Mouse (Mus musculus): Measurements from ENCODE around the gene Enox1. TPM values are rescaled to one million over a fixed set of nuclear protein-coding genes. Genes with fewer than 3 reads are reported as not detected.

The Enox1 gene
- polyA plus RNA-seq, 1 experiment from 2014 or later, result 0.13 TPM

DNA sequence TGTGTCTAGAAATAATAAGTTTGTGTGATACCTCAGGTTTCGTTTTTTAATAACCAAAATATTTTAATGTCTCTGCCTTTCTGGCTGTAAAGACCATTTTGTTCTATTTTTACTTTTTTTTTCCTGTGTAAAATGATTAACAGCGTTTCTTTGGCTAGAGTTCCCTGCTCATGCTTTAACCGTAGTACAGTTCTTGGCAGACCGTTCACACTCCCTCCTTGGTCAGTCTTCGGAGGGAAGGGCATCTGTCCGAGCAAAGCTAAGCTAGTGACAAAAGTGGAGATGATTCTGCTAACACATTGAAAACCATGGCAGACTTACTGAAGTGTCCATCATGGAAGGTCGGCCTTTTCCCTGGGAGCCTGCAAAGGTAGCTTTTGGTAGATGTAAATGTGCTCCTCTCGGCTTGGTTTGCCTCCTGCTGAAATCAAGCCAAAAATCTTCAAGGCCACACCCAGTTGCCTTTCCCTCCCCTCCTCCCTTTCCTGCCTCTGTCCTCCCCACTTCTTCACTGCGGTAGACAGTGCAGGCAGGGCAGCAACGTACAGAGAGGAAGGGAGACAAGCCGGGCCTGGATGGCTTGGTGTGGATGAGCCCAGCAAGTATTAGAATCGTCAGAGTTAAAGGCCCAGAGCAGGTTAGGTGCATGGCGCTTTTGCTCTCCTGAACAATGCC is 461.7 kb downstream of the Enox1 start:
- ATAC-seq (ENCODE audit: low read depth), result no peak
- 50% methylated on average over 13 of the region's 13 CpGs for WGBS (ENCODE audit: insufficient replicate concordance)
- Histone ChIP-seq H3K9ac (ENCODE audit: low read depth, low read length) (no peak overlapping the region), H3K4me3 (ENCODE audit: low read depth, low read length) (no peak overlapping the region), H3K9me3 (replicated peaks; ENCODE audit: control insufficient read depth, low read length) (no peaks in the 10 kb centered on the region), H3K36me3 (ENCODE audit: control insufficient read depth, insufficient read depth) (no peaks in the 10 kb centered on the region), H3K27ac (ENCODE audit: low read length) (no peak overlapping the region), H3K4me1 (ENCODE audit: control insufficient read depth, low read depth, low read length) (no peaks in the 10 kb centered on the region), H3K27me3 (ENCODE audit: control insufficient read depth, insufficient read depth, low read depth, low read length) (no peaks in the 10 kb centered on the region), H3K4me2 (ENCODE audit: low read depth, low read length) (no peak overlapping the region)

DNA sequence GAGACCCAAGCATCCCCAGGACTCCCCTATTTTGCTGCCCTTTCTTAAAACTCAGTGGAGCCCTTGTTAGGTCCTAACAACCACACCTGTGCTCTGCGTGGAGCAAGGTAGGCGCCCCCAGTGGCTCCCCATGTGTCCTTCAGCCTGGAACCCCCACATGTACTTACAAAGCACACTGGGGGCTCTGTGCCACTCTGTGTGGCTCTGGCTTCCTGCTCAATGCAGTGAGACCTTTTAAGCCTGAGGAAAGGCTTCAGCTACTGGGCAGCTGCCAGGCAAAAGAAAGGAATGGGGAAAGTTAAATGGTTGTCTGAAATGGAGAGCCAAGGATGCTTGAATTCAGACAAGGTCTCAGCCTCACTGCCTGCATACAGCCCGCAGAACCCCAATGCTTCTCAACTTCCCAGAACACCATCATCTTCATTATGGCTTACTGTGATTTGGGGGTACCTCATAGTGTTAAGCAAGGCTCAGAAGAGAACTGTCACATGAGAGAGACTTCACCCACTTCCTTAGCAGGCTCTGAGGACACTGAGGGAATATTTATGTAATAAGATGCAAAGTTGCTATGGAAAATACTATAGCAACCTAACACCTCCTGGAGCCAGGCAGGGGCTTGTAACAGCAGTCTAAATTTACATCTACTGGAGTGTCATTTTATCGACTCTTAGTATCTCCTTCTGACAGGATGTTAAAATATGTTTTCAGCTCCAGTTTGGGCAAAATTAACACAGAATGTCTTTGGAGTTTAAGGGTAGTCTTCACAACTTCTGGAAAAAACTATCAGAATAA is 465.1 kb downstream of the Enox1 start:
- no peaks in the 10 kb centered on the region for H3K27me3 ChIP-seq (ENCODE audit: control insufficient read depth, insufficient read depth, low read depth, low read length)
- H3K9me3 ChIP-seq (replicated peaks; ENCODE audit: control insufficient read depth, low read length), result no peaks in the 10 kb centered on the region
- ATAC-seq (ENCODE audit: low read depth), result no peak
- WGBS (ENCODE audit: insufficient replicate concordance), result 58% methylated on average over 4 of the region's 4 CpGs
- H3K4me3 ChIP-seq (ENCODE audit: low read depth, low read length), result no peak overlapping the region
- no peak overlapping the region for H3K27ac ChIP-seq (ENCODE audit: low read length)
- H3K9ac ChIP-seq (ENCODE audit: low read depth, low read length), result no peak overlapping the region
- H3K36me3 ChIP-seq (ENCODE audit: control insufficient read depth, insufficient read depth), result no peaks in the 10 kb centered on the region
- H3K4me1 ChIP-seq (ENCODE audit: control insufficient read depth, low read depth, low read length), result no peaks in the 10 kb centered on the region
- H3K4me2 ChIP-seq (ENCODE audit: low read depth, low read length), result no peak overlapping the region

DNA sequence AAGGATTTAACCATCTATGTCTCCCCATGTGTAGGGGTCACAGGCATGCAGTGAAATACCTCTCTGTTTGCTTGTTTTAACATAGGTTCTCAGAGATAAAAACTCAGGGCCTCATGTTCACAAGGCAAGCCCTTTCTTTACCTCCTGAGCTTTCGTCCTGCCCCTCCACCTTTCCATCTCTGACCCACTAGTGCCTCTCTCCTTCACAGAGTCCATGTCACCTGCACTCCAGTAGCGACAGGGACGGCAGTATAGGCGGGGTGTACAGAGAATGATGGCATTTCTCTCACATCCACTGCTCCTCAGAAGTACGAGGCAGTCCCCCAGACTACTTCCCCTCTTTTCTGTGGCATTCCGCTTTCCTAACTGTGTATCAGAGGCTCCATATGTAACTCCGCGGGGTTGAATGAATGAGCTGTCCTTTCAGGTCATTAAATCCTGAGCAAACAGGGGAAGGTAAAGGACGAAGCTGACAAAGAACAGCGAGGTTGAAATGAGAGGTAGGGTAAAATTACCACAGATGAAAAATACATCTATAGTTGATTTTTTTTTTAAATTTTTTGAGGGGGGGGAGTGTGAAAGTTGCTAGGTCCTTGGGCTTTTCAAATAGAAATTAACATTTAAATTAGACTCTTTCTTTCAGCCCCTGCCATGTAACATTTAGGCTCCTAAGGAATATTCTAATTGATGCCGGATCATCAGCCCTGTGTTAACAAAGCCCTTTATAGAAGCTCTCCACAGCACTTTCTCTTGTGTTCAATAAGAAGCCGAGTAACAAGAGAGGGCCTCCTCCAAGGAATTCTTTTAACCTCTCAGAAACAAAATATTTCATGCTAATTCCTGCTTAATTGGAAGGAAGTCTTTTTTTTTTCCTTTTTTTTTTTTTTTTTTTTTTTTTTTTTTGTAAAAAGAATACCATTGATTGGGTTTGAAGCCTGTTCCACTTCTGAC is 470.3 kb downstream of the Enox1 start:
- Histone ChIP-seq H3K4me2 (ENCODE audit: low read depth, low read length) (no peak overlapping the region), H3K4me1 (ENCODE audit: control insufficient read depth, low read depth, low read length) (no peaks in the 10 kb centered on the region), H3K27me3 (ENCODE audit: control insufficient read depth, insufficient read depth, low read depth, low read length) (no peaks in the 10 kb centered on the region), H3K4me3 (ENCODE audit: low read depth, low read length) (no peak overlapping the region), H3K9me3 (replicated peaks; ENCODE audit: control insufficient read depth, low read length) (no peaks in the 10 kb centered on the region), H3K27ac (ENCODE audit: low read length) (no peak overlapping the region), H3K9ac (ENCODE audit: low read depth, low read length) (no peak overlapping the region), H3K36me3 (ENCODE audit: control insufficient read depth, insufficient read depth) (no peaks in the 10 kb centered on the region)
- ATAC-seq (ENCODE audit: low read depth), result no peak
- WGBS (ENCODE audit: insufficient replicate concordance), result 60% methylated on average over 12 of the region's 12 CpGs

DNA sequence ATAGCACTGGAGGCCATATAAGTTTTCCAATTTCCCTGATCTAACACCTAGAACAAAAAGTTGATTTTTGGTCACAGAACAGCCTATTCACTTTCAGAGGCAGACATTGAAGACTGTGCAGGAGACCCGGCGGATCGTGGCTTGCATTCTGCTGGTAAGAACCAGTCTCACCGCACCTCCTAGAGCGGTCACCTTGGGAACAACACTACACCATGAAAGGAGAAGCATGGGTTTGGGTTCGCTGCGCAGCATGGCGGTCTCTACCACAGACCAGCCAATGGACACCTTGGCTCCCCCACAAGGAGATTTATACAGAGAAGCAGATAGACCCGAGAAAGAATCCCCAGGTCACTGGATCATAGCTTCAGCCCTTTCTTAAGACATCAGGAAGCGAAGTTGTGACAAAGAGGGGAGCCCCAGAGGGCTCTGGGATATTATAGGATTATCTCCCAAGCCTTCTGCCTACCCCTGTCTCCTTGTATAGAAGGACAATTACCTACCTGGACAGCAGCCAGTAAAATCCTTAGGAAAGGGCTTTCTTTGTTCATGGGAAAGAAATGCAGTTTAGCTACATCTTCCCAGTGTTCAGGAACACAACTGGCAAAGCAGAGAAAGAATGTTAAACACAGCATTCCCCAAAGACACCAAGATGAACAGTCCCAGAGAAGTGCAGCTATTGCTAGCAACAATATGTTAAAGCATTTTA is 476.1 kb downstream of the Enox1 start:
- Histone ChIP-seq H3K9me3 (replicated peaks; ENCODE audit: control insufficient read depth, low read length) (no peaks in the 10 kb centered on the region), H3K27ac (ENCODE audit: low read length) (no peak overlapping the region), H3K4me2 (ENCODE audit: low read depth, low read length) (no peak overlapping the region), H3K4me3 (ENCODE audit: low read depth, low read length) (no peak overlapping the region), H3K4me1 (ENCODE audit: control insufficient read depth, low read depth, low read length) (no peaks in the 10 kb centered on the region), H3K36me3 (ENCODE audit: control insufficient read depth, insufficient read depth) (no peaks in the 10 kb centered on the region), H3K9ac (ENCODE audit: low read depth, low read length) (no peak overlapping the region), H3K27me3 (ENCODE audit: control insufficient read depth, insufficient read depth, low read depth, low read length) (no peaks in the 10 kb centered on the region)
- 72% methylated on average over 10 of the region's 10 CpGs for WGBS (ENCODE audit: insufficient replicate concordance)
- ATAC-seq (ENCODE audit: low read depth), result no peak

DNA sequence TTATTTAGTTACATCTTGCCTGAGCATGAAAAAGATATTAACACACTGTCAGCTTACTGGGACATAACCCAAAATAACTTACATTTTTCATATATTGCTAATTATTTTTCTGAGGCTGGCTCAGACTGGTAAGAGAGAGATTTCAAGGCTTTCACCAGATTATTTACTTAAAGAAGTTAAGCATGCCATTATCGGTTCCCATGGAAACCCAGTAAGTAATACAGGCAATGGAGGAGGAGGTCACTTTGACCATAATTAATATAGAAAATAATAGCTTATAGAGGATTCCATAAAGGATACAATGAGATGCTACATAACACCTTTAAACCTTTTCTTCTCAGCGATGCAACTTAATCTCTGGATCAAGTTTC is 476.6 kb downstream of the Enox1 start:
- no peaks in the 10 kb centered on the region for H3K4me1 ChIP-seq (ENCODE audit: control insufficient read depth, low read depth, low read length)
- H3K9me3 ChIP-seq (replicated peaks; ENCODE audit: control insufficient read depth, low read length), result no peaks in the 10 kb centered on the region
- H3K36me3 ChIP-seq (ENCODE audit: control insufficient read depth, insufficient read depth), result no peaks in the 10 kb centered on the region
- 65% methylated on average over 2 of the region's 2 CpGs for WGBS (ENCODE audit: insufficient replicate concordance)
- no peak overlapping the region for H3K4me2 ChIP-seq (ENCODE audit: low read depth, low read length)
- H3K9ac ChIP-seq (ENCODE audit: low read depth, low read length), result no peak overlapping the region
- no peak for ATAC-seq (ENCODE audit: low read depth)
- H3K27ac ChIP-seq (ENCODE audit: low read length), result no peak overlapping the region
- no peaks in the 10 kb centered on the region for H3K27me3 ChIP-seq (ENCODE audit: control insufficient read depth, insufficient read depth, low read depth, low read length)
- H3K4me3 ChIP-seq (ENCODE audit: low read depth, low read length), result no peak overlapping the region

DNA sequence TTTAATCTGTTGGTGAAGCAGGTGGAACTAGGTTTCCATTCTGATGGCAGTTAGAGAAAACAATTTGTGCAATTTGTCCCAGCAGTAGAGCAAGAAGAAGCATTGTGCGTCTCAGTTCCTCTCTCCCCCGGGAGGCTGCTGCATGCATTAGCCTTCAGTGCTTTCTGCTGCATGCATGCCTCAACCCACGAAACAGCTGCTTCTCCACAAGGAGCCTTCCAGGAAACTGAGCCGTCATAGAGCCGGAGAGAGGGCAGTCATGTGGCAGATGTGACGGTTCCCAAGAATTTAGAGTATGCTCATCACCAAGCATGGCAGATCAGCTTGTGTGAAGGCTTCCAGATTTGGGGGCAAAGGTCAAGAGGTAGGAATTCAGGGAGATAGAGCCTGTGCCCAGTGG is 480.4 kb downstream of the Enox1 start:
- 41% methylated on average over 6 of the region's 6 CpGs for WGBS (ENCODE audit: insufficient replicate concordance)
- Histone ChIP-seq H3K27ac (ENCODE audit: low read length) (no peak overlapping the region), H3K4me1 (ENCODE audit: control insufficient read depth, low read depth, low read length) (no peaks in the 10 kb centered on the region), H3K9ac (ENCODE audit: low read depth, low read length) (no peak overlapping the region), H3K36me3 (ENCODE audit: control insufficient read depth, insufficient read depth) (no peaks in the 10 kb centered on the region), H3K27me3 (ENCODE audit: control insufficient read depth, insufficient read depth, low read depth, low read length) (no peaks in the 10 kb centered on the region), H3K4me3 (ENCODE audit: low read depth, low read length) (no peak overlapping the region), H3K9me3 (replicated peaks; ENCODE audit: control insufficient read depth, low read length) (no peaks in the 10 kb centered on the region), H3K4me2 (ENCODE audit: low read depth, low read length) (no peak overlapping the region)
- ATAC-seq (ENCODE audit: low read depth), result no peak

DNA sequence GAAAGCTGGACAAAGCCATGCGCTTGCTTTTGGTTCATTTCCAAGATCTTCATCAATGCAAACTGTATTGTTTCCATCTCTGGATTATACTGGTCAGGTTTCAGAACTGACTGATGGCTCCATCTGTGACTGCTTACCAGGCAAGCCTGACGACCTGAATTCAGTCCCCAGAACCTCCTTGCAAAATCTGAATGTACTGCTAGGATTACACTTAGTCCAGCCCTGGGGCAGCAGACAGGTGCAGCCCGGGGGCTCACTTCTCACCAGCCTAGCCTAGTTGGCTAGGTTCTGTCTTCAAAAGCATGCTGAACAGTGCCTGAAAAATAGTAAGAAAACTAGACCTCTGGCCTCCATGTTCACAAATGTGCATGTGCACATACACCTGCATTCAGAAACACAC is 481.6 kb downstream of the Enox1 start:
- Histone ChIP-seq H3K27me3 (ENCODE audit: control insufficient read depth, insufficient read depth, low read depth, low read length) (no peaks in the 10 kb centered on the region), H3K36me3 (ENCODE audit: control insufficient read depth, insufficient read depth) (no peaks in the 10 kb centered on the region), H3K4me3 (ENCODE audit: low read depth, low read length) (no peak overlapping the region), H3K4me1 (ENCODE audit: control insufficient read depth, low read depth, low read length) (no peaks in the 10 kb centered on the region), H3K27ac (ENCODE audit: low read length) (no peak overlapping the region), H3K9ac (ENCODE audit: low read depth, low read length) (no peak overlapping the region), H3K9me3 (replicated peaks; ENCODE audit: control insufficient read depth, low read length) (no peaks in the 10 kb centered on the region), H3K4me2 (ENCODE audit: low read depth, low read length) (no peak overlapping the region)
- 69% methylated on average over 3 of the region's 3 CpGs for WGBS (ENCODE audit: insufficient replicate concordance)
- no peak for ATAC-seq (ENCODE audit: low read depth)

DNA sequence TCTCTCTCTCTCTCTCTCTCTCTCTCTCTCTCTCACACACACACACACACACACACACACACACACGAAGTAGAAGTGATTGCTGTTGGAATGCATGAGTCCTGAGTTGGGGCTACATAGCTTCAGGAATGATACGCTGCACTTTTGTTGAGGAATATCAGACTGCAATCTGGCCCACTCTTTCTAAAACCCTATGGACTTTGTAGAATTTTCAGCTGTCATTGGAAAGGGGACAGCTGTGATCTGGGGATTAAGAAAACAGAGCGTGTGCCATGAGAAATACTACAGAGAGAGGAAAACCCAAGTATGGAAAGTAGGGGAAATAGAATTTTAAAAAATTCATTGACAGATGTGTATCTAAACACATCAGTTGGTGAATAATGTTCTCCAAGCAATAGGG is 482.1 kb downstream of the Enox1 start:
- Histone ChIP-seq H3K4me1 (ENCODE audit: control insufficient read depth, low read depth, low read length) (no peaks in the 10 kb centered on the region), H3K27ac (ENCODE audit: low read length) (no peak overlapping the region), H3K4me3 (ENCODE audit: low read depth, low read length) (no peak overlapping the region), H3K4me2 (ENCODE audit: low read depth, low read length) (no peak overlapping the region), H3K9ac (ENCODE audit: low read depth, low read length) (no peak overlapping the region), H3K36me3 (ENCODE audit: control insufficient read depth, insufficient read depth) (no peaks in the 10 kb centered on the region), H3K27me3 (ENCODE audit: control insufficient read depth, insufficient read depth, low read depth, low read length) (no peaks in the 10 kb centered on the region), H3K9me3 (replicated peaks; ENCODE audit: control insufficient read depth, low read length) (no peaks in the 10 kb centered on the region)
- no peak for ATAC-seq (ENCODE audit: low read depth)
- 60% methylated on average over 3 of the region's 3 CpGs for WGBS (ENCODE audit: insufficient replicate concordance)

All from liver, embryonic 16.5 days (tissue).